Mouse (Mus musculus) thymus, adult 2 months (tissue): ENCODE measurements around the gene C87499.

ENCODE experiments used
- CTCF ChIP-seq: fragments of 200-500 bp; IDR thresholded peaks from 2 replicates; pipeline ENCODE4 v1.5.1; 2012; ENCODE audit warnings: mild to moderate bottlenecking, control low read depth, low read length, moderate library complexity, borderline replicate concordance; ENCODE audit not compliant: control insufficient read depth, poor library complexity, insufficient read depth; ENCODE audit errors: extremely low read depth
- POLR2A ChIP-seq: fragments of 200-500 bp; IDR thresholded peaks from 2 replicates; pipeline ENCODE4 v1.6.1; 2012; ENCODE audit warnings: mild to moderate bottlenecking, low read length, control low read depth, moderate library complexity; ENCODE audit not compliant: control insufficient read depth, poor library complexity, insufficient read depth; ENCODE audit errors: extremely low read depth

- TF ChIP-seq POLR2A (no peak), CTCF (no peak)
These were observed 42.6 kb upstream of the C87499 start, which contains the start of gene Ifna16 for GRCm38 (mm10) chr4:88676824-88677223.
